Mouse (Mus musculus): ENCODE measurements around the gene Gclc. TPM values are rescaled to one million over a fixed set of nuclear protein-coding genes. Genes with fewer than 3 reads are reported as not detected.
A peak's percentile ranks its signal among the peaks of the same experiment; 100 is the strongest.

Gene Gclc
- polyA plus RNA-seq, 1 experiment from 2014 or later: 12.6 TPM

DNA sequence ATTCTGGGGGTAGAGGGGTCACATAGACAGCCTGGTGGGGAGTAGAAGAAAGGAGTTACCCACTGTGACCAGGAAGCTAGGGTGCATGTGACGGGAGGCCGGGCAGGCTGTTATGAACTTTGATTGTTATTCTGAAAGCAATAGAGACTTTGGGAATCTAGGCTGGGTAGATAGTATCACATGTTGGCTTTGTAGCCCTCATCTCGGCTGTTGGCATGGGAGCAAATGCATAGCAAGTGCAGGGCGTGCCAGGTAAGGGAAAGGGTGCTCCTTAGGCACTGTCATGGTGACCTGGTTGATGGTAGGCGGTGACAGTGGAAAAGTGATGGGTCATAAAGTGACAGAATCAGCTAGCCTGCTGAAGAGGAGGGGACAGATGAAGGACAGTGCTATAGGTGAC is 23.3 kb downstream of the Gclc start:
- Histone ChIP-seq H3K36me3 (peaks cover 69% of the 10 kb centered on the region), H3K27ac (no peak overlapping the region), H3K27me3 (ENCODE audit: low read depth, poor library complexity, severe bottlenecking) (no peaks in the 10 kb centered on the region), H3K4me3 (no peak overlapping the region), H3K9me3 (replicated peaks) (no peaks in the 10 kb centered on the region), H3K4me1 (no peaks in the 10 kb centered on the region)
- no peak for DNase-seq (ENCODE audit: low spot score)
- WGBS: 90% methylated on average over 5 of the region's 5 CpGs

DNA sequence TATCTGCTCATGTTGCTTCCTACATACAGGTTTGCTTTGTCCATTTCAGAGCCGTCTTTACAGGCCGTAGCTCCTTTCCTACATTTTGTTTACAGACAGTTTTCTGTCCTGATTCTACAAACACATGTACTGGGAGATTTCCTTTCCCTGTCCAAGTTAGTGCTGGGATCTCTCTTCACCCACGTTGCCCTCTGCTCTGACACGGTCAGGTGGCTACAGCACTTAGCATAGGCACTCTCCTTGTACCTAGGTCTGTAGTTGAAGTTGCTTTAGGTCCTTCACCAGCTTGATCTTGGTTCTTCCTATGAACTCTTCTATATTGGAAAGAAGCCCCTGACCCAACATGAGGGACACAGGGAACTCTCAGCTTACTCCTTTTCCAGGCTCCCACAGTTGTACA is 25.4 kb downstream of the Gclc start:
- H3K27ac ChIP-seq: no peak overlapping the region
- H3K4me3 ChIP-seq: no peak overlapping the region
- no peaks in the 10 kb centered on the region for H3K27me3 ChIP-seq (ENCODE audit: low read depth, poor library complexity, severe bottlenecking)
- H3K36me3 ChIP-seq: peaks cover 84% of the 10 kb centered on the region
- 90% methylated on average over 4 of the region's 4 CpGs for WGBS
- no peaks in the 10 kb centered on the region for H3K4me1 ChIP-seq
- H3K9me3 ChIP-seq (replicated peaks): no peaks in the 10 kb centered on the region
- DNase-seq (ENCODE audit: low spot score): no peak

DNA sequence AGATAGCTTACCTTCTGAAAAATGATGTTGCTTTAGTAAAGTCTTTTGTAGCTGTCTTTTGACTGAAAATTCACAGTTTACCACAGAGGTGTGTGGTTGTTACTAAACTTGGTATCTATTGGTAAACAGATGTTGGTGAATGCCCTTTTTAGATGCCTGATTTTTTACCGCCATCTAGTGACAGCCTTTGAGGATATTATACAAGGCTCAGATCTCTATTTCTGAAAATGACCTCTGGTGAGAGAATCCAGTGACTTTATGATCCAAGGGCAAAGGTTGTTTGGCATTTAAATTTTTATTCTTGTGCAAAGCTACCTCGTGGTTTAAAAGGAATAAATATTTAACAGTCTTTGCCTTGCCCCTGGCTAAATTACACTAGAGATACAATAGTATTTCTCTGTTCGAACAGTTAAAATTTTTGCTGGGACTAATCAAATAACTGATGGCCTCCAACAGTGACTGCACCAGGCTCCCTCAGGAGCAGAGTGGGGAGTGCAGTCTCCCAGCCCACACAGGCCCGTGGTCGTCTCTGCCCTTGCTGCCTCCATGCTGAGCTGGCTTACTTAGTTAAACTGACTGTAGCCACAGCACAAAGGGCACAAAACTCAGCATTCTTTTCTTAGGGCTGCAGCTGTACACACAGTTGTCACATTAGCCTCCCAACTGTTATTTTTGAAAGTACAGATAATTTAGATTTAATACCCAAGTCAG is 27.3 kb downstream of the Gclc start:
- H3K9me3 ChIP-seq (replicated peaks): no peaks in the 10 kb centered on the region
- 81% methylated on average over 5 of the region's 5 CpGs for WGBS
- no peaks in the 10 kb centered on the region for H3K27me3 ChIP-seq (ENCODE audit: low read depth, poor library complexity, severe bottlenecking)
- no peak overlapping the region for H3K27ac ChIP-seq
- H3K4me3 ChIP-seq: no peak overlapping the region
- H3K36me3 ChIP-seq: peaks cover 87% of the 10 kb centered on the region
- no peak for DNase-seq (ENCODE audit: low spot score)
- H3K4me1 ChIP-seq: no peaks in the 10 kb centered on the region

DNA sequence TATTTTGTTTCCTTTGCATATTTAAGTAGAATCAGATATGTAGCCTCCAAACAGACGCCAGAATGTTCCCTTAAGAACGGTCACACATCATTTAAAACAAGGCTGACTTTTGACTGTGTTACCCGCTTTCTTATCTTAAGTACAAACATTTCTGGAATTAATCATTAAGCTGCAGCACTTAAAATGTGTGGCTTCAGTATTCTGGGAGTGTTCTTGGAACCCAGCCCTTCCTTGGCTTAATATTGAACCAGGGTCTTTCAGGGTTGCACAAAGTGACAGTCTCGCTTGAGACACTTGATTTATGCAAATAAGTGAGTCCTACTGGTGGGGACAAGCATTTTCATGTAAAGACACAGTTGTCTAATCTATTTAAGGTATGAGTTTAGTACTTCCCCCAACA is 27.9 kb downstream of the Gclc start:
- H3K4me3 ChIP-seq: no peak overlapping the region
- H3K4me1 ChIP-seq: no peaks in the 10 kb centered on the region
- H3K27ac ChIP-seq: no peak overlapping the region
- no peak for DNase-seq (ENCODE audit: low spot score)
- no peaks in the 10 kb centered on the region for H3K27me3 ChIP-seq (ENCODE audit: low read depth, poor library complexity, severe bottlenecking)
- 90% methylated on average over 4 of the region's 4 CpGs for whole genome bisulfite sequencing
- peaks cover 87% of the 10 kb centered on the region for H3K36me3 ChIP-seq
- no peaks in the 10 kb centered on the region for H3K9me3 ChIP-seq (replicated peaks)

DNA sequence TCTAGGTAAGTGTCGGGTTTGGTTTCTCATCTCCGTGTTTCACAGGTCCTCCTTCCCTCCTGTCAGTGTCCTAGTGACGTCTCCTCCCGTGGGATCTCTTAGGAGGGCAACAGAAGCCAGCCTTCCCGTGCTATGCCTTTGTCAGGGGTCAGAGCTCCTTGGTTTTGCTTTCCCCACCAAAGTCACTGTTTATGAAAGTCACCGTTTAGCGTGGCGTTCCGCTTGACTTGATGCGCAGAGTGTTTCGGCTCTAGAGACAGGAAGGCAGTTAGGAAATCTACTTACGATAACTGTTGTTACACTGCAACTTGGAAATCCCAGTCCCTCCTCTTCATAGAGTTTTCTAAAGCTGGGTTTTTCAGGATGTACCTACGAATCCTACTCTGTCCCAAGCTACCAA is 28.7 kb downstream of the Gclc start:
- no peak overlapping the region for H3K4me3 ChIP-seq
- no peaks in the 10 kb centered on the region for H3K4me1 ChIP-seq
- no peak overlapping the region for H3K27ac ChIP-seq
- no peaks in the 10 kb centered on the region for H3K9me3 ChIP-seq (replicated peaks)
- no peaks in the 10 kb centered on the region for H3K27me3 ChIP-seq (ENCODE audit: low read depth, poor library complexity, severe bottlenecking)
- peaks cover 87% of the 10 kb centered on the region for H3K36me3 ChIP-seq
- DNase-seq (ENCODE audit: low spot score): no peak
- 95% methylated on average over 13 of the region's 13 CpGs for WGBS

DNA sequence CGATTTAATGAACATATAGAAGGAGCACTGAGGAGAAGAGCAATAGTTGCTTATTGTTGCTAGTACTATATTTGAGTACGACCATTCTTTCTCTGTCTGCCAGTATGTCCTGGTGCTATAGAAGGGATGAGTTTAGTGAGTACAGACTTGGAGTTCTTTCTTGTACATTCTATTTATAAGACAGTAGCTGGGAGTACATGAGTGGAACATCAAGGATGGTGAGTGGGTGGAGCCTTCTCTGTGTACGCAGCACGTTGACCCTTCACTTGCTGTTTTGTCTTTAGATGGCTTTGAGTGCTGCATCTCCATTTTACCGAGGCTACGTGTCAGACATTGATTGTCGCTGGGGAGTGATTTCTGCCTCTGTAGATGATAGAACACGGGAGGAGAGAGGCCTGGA is 31.1 kb downstream of the Gclc start:
- Histone ChIP-seq H3K27me3 (ENCODE audit: low read depth, poor library complexity, severe bottlenecking) (no peaks in the 10 kb centered on the region), H3K27ac (no peak overlapping the region), H3K4me1 (no peaks in the 10 kb centered on the region), H3K4me3 (no peak overlapping the region), H3K9me3 (replicated peaks) (no peaks in the 10 kb centered on the region), H3K36me3 (peaks cover 82% of the 10 kb centered on the region)
- WGBS: 94% methylated on average over 8 of the region's 8 CpGs
- DNase-seq (ENCODE audit: low spot score): no peak

DNA sequence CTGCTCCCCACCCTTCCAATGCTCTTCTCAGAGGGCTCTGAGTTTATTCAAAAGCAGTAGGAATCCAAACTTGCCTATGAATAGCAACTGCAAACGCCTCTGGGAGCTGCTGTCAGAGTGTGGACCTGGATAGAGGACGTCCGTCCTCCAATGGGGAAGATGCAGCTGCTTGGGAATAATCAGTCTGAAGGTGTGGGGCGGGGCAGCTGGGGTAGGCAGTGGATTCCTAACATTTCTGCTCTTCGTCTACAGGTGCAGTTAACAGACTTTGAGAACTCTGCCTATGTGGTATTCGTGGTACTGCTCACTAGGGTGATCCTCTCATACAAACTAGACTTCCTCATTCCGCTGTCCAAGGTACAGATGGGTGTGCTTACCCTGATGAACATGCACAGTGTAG is 33.6 kb downstream of the Gclc start:
- 94% methylated on average over 7 of the region's 7 CpGs for WGBS
- no peaks in the 10 kb centered on the region for H3K4me1 ChIP-seq
- H3K9me3 ChIP-seq (replicated peaks): no peaks in the 10 kb centered on the region
- H3K36me3 ChIP-seq: peaks cover 88% of the 10 kb centered on the region
- no peak overlapping the region for H3K27ac ChIP-seq
- DNase-seq (ENCODE audit: low spot score): no peak
- no peak overlapping the region for H3K4me3 ChIP-seq
- H3K27me3 ChIP-seq (ENCODE audit: low read depth, poor library complexity, severe bottlenecking): no peaks in the 10 kb centered on the region

DNA sequence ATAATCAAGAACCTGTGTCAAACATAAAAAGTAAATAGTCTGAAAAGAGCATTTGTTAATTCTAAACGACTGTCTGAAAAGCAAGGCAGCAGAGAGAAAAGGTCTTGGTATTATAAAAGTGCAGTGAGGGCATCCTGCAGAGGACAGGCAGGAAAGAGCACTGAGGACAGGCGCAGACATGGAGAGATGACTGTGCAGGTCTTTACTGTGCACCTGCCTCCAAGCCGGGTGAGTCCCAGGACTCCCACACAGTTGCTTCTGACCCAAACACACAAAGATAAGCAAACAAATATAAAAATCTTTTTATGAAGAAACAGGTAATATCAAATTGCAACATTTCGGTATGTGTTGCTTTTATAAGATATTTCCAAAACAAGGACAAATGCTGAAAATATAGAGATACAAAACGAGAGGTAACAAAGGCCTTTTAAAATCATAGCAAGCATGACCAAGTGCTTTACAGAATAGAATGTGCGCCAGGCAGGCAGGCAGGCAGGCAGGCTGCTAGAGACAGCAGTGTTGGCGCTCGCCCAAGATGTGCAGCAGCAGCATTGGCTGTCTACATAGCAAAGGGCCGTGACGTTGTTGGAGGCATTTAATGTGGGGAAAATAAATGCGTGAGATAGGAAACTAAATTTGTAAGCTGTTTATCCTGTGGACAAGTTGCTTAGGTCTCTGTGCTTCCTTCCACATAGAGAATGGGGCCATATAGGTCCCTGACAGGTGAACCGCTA is 35.4 kb downstream of the Gclc start:
- no peaks in the 10 kb centered on the region for H3K27me3 ChIP-seq (ENCODE audit: low read depth, poor library complexity, severe bottlenecking)
- H3K27ac ChIP-seq: no peak overlapping the region
- WGBS: 94% methylated on average over 12 of the region's 12 CpGs
- H3K36me3 ChIP-seq: peaks cover 91% of the 10 kb centered on the region
- H3K4me1 ChIP-seq: no peaks in the 10 kb centered on the region
- no peak overlapping the region for H3K4me3 ChIP-seq
- no peaks in the 10 kb centered on the region for H3K9me3 ChIP-seq (replicated peaks)
- DNase-seq (ENCODE audit: low spot score): no peak

DNA sequence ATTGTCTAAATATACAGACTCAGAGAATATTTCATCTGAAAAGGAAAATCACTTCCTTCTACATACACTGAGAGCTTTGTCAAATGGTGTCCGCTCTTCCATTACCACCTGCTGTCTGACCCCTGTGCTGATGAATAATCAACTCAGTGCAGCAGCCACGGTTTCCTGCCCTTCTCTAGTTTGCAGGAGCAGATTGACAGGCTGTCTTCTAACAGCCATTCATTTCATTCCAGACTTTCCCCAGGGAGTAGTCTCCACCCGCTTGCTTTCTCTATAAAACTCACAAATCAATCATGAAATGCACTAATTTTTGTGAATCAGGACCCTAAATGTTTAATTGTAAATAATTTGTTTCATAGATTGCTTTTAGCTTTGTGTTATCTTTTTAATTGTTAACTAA is 39.5 kb downstream of the Gclc start:
- 82% methylated on average over 3 of the region's 3 CpGs for WGBS

DNA sequence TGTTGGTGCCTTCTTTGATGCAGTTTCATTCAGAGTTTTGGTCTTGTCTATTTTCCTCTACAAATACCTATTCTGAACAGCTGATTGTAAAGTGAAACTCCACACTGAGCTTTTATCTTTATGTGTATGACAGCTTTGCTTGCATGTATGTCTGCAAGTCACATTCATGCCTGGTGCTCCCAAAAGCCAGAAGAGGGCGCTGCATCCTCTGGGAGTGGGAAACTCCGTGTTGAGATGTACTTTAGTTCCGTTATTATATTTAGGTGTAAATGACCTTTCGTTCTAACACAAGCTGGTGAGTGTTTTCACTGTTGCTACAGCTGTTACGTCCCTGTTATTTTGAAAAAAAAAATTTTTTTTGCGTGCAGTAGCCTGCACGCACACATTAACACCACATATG is 48.1 kb downstream of the Gclc start:
- no peaks in the 10 kb centered on the region for H3K27me3 ChIP-seq (ENCODE audit: low read depth, poor library complexity, severe bottlenecking)
- H3K4me1 ChIP-seq: 0 out of 2 replicates have a peak, but pooled peaks cover 5% of the 10 kb centered on the region
- H3K9me3 ChIP-seq (replicated peaks): no peaks in the 10 kb centered on the region
- 58% methylated on average over 7 of the region's 7 CpGs for WGBS
- H3K36me3 ChIP-seq: no peaks in the 10 kb centered on the region
- peak; percentile 35 for DNase-seq (ENCODE audit: low spot score)
- no peak overlapping the region for H3K27ac ChIP-seq
- no peak overlapping the region for H3K4me3 ChIP-seq

More for the DNA sequence above, 39.5 kb downstream of the Gclc start:
- Histone ChIP-seq H3K4me3 (no peak overlapping the region), H3K27ac (no peak overlapping the region), H3K4me1 (no peaks in the 10 kb centered on the region), H3K9me3 (replicated peaks) (no peaks in the 10 kb centered on the region), H3K36me3 (peaks cover 57% of the 10 kb centered on the region), H3K27me3 (ENCODE audit: low read depth, poor library complexity, severe bottlenecking) (no peaks in the 10 kb centered on the region)
- no peak for DNase-seq (ENCODE audit: low spot score)

DNA sequence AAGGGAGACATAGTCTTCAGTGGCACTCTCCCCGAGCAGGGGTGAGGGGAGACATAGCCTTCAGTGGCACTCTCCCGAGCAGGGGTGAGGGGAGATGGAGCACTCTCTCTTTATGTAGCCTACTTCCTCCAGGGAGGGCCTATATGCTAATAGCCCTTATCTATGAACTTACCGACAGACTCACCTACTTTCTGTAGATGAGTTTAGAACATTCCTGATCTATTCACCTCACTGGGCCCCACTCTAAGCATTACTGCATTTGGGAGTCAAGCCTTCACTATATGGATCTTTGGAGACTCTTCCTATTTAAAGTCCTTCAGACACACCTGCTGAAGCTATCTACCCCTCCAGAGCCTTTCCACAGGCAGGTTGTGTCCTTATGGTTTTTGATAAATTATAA is 52.1 kb downstream of the Gclc start:
- H3K9me3 ChIP-seq (replicated peaks): no peaks in the 10 kb centered on the region
- peak overlapping the region; percentile 35; the same call in 1 of the 2 replicates for H3K4me3 ChIP-seq
- H3K4me1 ChIP-seq: 0 out of 2 replicates have a peak, but pooled peaks cover 5% of the 10 kb centered on the region
- DNase-seq (ENCODE audit: low spot score): no peak
- no peaks in the 10 kb centered on the region for H3K27me3 ChIP-seq (ENCODE audit: low read depth, poor library complexity, severe bottlenecking)
- peak overlapping the region; percentile 78 for H3K27ac ChIP-seq
- WGBS: 49% methylated on average over 3 of the region's 3 CpGs
- H3K36me3 ChIP-seq: no peaks in the 10 kb centered on the region

DNA sequence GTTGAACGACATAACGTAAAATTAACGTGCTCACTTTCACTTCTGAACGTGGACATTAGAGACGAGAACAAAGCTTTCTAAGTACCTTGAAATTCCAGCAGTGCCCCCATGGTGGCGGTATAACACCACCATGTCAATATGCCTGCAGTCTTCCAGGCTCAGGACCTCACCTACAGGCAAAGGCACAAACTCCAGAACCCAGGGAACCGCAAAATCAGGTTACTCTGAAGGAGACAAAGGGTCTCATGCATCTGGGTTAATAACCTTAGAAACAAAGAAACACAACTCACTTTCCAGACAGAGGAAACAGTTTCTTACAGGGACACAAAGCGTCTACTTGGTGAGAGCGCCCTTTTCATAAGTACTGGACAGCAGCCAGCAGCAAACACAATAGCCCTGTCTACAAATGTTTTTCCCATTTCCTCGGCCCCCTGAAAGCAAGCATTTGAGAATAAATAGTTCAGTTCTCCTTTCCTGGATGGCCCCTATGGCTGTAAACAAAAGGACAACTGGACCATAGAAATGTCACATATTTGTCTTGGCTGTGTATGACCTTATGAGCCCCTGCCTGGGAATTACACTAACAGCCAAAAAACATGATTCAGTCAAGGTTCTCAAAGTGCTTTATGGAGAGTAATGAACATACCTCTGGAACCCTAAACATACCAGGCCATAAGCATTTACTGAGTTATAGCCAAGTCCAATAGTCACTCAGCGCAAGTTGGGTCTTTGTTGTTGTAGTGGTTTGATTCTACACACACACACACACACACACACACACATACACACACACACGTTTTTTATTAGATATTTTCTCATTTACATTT is 52.7 kb downstream of the Gclc start:
- 0 out of 2 replicates have a peak, but pooled peaks cover 5% of the 10 kb centered on the region for H3K4me1 ChIP-seq
- H3K4me3 ChIP-seq: peak overlapping the region; percentile 35; the same call in 1 of the 2 replicates
- peak overlapping the region; percentile 78 for H3K27ac ChIP-seq
- no peaks in the 10 kb centered on the region for H3K27me3 ChIP-seq (ENCODE audit: low read depth, poor library complexity, severe bottlenecking)
- DNase-seq (ENCODE audit: low spot score): peak; percentile 89
- WGBS: 36% methylated on average over 12 of the region's 12 CpGs
- no peaks in the 10 kb centered on the region for H3K9me3 ChIP-seq (replicated peaks)
- no peaks in the 10 kb centered on the region for H3K36me3 ChIP-seq

DNA sequence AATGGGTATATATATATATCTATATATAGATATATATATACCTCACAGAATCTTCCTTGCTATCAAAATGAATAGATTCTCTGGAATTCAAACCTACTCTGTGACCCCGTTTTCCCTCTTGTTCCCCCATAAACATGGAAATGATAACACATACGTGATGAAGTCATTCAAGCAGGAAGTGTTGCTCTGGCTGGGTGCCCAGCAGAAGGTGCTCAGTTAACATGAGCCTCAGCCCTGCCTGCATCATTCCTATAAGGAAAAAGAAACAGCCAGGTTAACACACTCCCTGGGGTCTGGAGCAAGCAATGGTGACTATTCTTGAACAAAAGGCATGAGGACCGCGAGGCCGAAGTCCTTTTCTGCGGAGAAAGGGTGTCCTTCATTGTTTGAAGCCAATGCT is 54.1 kb downstream of the Gclc start:
- Histone ChIP-seq H3K36me3 (no peaks in the 10 kb centered on the region), H3K4me1 (0 out of 2 replicates have a peak, but pooled peaks cover 5% of the 10 kb centered on the region), H3K27me3 (ENCODE audit: low read depth, poor library complexity, severe bottlenecking) (no peaks in the 10 kb centered on the region), H3K4me3 (no peak overlapping the region), H3K9me3 (replicated peaks) (no peaks in the 10 kb centered on the region), H3K27ac (no peak overlapping the region)
- WGBS: 90% methylated on average over 6 of the region's 6 CpGs
- no peak for DNase-seq (ENCODE audit: low spot score)

Measured in limb, embryonic 10.5 days (tissue).